In genomic region chr14:79536011-79536410, GRCm38 (mm10) we compare ENCODE assay signal across 9 mouse cellular contexts. TPM values are rescaled to one million over a fixed set of nuclear protein-coding genes. Genes with fewer than 3 reads are reported as not detected.
DNase-seq lines count a peak whose midpoint lies in the region; ATAC-seq and TF ChIP-seq lines count a peak whose summit lies in the region.
"Had no signal": no experiment of that assay in that cellular context is flagged by ENCODE, and none has a peak within 500 bp of the region (broad histone marks: within the 10 kb centered on the region; RNA-seq: fewer than 3 reads in every experiment).

No protein-coding gene starts in this region.

- peak overlapping the region; percentile 35; the same call in 1 of the 2 replicates for H3K4me3 ChIP-seq in kidney, adult 2 months (ENCODE audit: insufficient read depth, low read depth, low read length)
- H3K4me3 ChIP-seq in intestine, postnatal 0 days (ENCODE audit: low read depth, low read length), result no peak overlapping the region
- no peak overlapping the region for H3K4me3 ChIP-seq in midbrain, postnatal 0 days (ENCODE audit: low read depth, low read length)
- no peak overlapping the region for H3K4me3 ChIP-seq in midbrain, embryonic 14.5 days (replicated peaks; ENCODE audit: low read depth, low read length)
- H3K4me3 ChIP-seq: forebrain, embryonic 12.5 days; limb, embryonic 15.5 days had no signal

- peak; percentile 56 for DNase-seq in kidney, adult 2 months
- no peak for DNase-seq in kidney, adult 11 months
- peak; percentile 52 for DNase-seq in 416B (ENCODE audit: low read depth)
- peak; percentile 39 for DNase-seq in CD4-positive helper T cell, adult 2 months (ENCODE audit: low read depth, low spot score)
- DNase-seq in midbrain, postnatal 0 days (ENCODE audit: low spot score), result no peak
- no peak for DNase-seq in midbrain, embryonic 14.5 days

- H3K9me3 ChIP-seq in intestine, postnatal 0 days (ENCODE audit: control insufficient read depth), result no peaks in the 10 kb centered on the region
- no peaks in the 10 kb centered on the region for H3K9me3 ChIP-seq in midbrain, postnatal 0 days (ENCODE audit: low read length)
- H3K9me3 ChIP-seq in midbrain, embryonic 14.5 days (ENCODE audit: control insufficient read depth, low read length), result no peaks in the 10 kb centered on the region
- H3K9me3 ChIP-seq: forebrain, embryonic 12.5 days; limb, embryonic 15.5 days had no signal

- no peaks in the 10 kb centered on the region for H3K27me3 ChIP-seq in kidney, adult 2 months (replicated peaks; ENCODE audit: control insufficient read depth, insufficient read depth, low read length)
- no peaks in the 10 kb centered on the region for H3K27me3 ChIP-seq in intestine, postnatal 0 days (replicated peaks; ENCODE audit: control insufficient read depth, insufficient read depth, low read length)
- H3K27me3 ChIP-seq in midbrain, postnatal 0 days (ENCODE audit: insufficient read depth, low read length), result no peaks in the 10 kb centered on the region
- H3K27me3 ChIP-seq in midbrain, embryonic 14.5 days (ENCODE audit: control insufficient read depth, insufficient read depth, low read length), result no peaks in the 10 kb centered on the region
- H3K27me3 ChIP-seq: forebrain, embryonic 12.5 days; limb, embryonic 15.5 days had no signal

- no peak for ATAC-seq in intestine, postnatal 0 days
- no peak for ATAC-seq in midbrain, postnatal 0 days (ENCODE audit: low FRiP score)
- ATAC-seq in midbrain, embryonic 14.5 days (ENCODE audit: low FRiP score, low TSS enrichment), result no peak

- peak overlapping the region; percentile 82 for H3K27ac ChIP-seq in kidney, adult 2 months (ENCODE audit: insufficient read depth, low read depth, low read length)
- peak overlapping the region; percentile 46; the same call in 1 of the 2 replicates for H3K27ac ChIP-seq in intestine, postnatal 0 days (ENCODE audit: low read depth, low read length)
- no peak overlapping the region for H3K27ac ChIP-seq in midbrain, postnatal 0 days (ENCODE audit: low read depth, low read length)
- H3K27ac ChIP-seq in midbrain, embryonic 14.5 days (replicated peaks; ENCODE audit: low read depth, low read length), result no peak overlapping the region
- H3K27ac ChIP-seq: forebrain, embryonic 12.5 days; limb, embryonic 15.5 days had no signal

- no peak for TF ChIP-seq CTCF in kidney, adult 2 months (conservative IDR thresholded peaks at IDR 0.05; ENCODE audit: insufficient read depth, insufficient read length, low read depth, low read length)
- no peak for TF ChIP-seq CTCF in intestine, postnatal 0 days (IDR thresholded peaks at IDR 0.05; ENCODE audit: low read depth)
- no peak for TF ChIP-seq CTCF in midbrain, postnatal 0 days (IDR thresholded peaks at IDR 0.05)

- TF ChIP-seq POLR2A in kidney, adult 2 months (IDR thresholded peaks at IDR 0.05; ENCODE audit: low read depth, low read length), result no peak

- H3K9ac ChIP-seq in intestine, postnatal 0 days (ENCODE audit: low read depth, low read length), result no peak overlapping the region
- no peak overlapping the region for H3K9ac ChIP-seq in midbrain, postnatal 0 days (replicated peaks; ENCODE audit: low read length, poor library complexity, severe bottlenecking)
- no peak overlapping the region for H3K9ac ChIP-seq in midbrain, embryonic 14.5 days (replicated peaks; ENCODE audit: low read length)
- H3K9ac ChIP-seq: forebrain, embryonic 12.5 days; limb, embryonic 15.5 days had no signal

- no peak overlapping the region for H3K4me2 ChIP-seq in intestine, postnatal 0 days (replicated peaks; ENCODE audit: low read depth)
- no peak overlapping the region for H3K4me2 ChIP-seq in midbrain, postnatal 0 days (ENCODE audit: low read depth, low read length, poor library complexity, severe bottlenecking)
- H3K4me2 ChIP-seq in midbrain, embryonic 14.5 days (ENCODE audit: low read length), result no peak overlapping the region
- H3K4me2 ChIP-seq: forebrain, embryonic 12.5 days; limb, embryonic 15.5 days had no signal

- no peaks in the 10 kb centered on the region for H3K36me3 ChIP-seq in kidney, adult 2 months (ENCODE audit: control insufficient read depth, insufficient read depth, low read length)
- peaks cover 8% of the 10 kb centered on the region for H3K36me3 ChIP-seq in intestine, postnatal 0 days (ENCODE audit: control insufficient read depth, insufficient read depth)
- H3K36me3 ChIP-seq in midbrain, postnatal 0 days (ENCODE audit: insufficient read depth, low read length), result no peaks in the 10 kb centered on the region
- no peaks in the 10 kb centered on the region for H3K36me3 ChIP-seq in midbrain, embryonic 14.5 days (ENCODE audit: control insufficient read depth, insufficient read depth, low read length)
- H3K36me3 ChIP-seq: forebrain, embryonic 12.5 days; limb, embryonic 15.5 days had no signal

- 37% methylated on average over 5 of the region's 5 CpGs for WGBS in kidney, adult 2 months
- 56% methylated on average over 5 of the region's 5 CpGs for WGBS in intestine, postnatal 0 days
- 79% methylated on average over 5 of the region's 5 CpGs for WGBS in midbrain, postnatal 0 days
- 79% methylated on average over 5 of the region's 5 CpGs for WGBS in midbrain, embryonic 14.5 days

- peaks cover 18% of the 10 kb centered on the region for H3K4me1 ChIP-seq in kidney, adult 2 months (ENCODE audit: control insufficient read depth, insufficient read depth, low read length)
- H3K4me1 ChIP-seq in intestine, postnatal 0 days (replicated peaks; ENCODE audit: control insufficient read depth, insufficient read depth, low read length), result 0 out of 2 replicates have a peak, but pooled peaks cover 6% of the 10 kb centered on the region
- H3K4me1 ChIP-seq in midbrain, postnatal 0 days (ENCODE audit: insufficient read depth, low read length), result no peaks in the 10 kb centered on the region
- H3K4me1 ChIP-seq in midbrain, embryonic 14.5 days (ENCODE audit: control insufficient read depth, insufficient read depth, low read length), result no peaks in the 10 kb centered on the region
- H3K4me1 ChIP-seq: forebrain, embryonic 12.5 days; limb, embryonic 15.5 days had no signal

RNA-seq across cellular contexts. Expression of gene Sugt1, which starts 51.5 kb away (rescaled TPM):
- 6.8 and 10.6 TPM in 2 replicates for polyA plus RNA-seq in kidney, adult 2 months (2012; rRNA removed)
- 81.3 and 83.2 TPM in 2 replicates for polyA plus RNA-seq in intestine, postnatal 0 days (2015; fragmentation: Nextera tagmentation; extraction: Ambion mirVana)
- 19.1 and 36.1 TPM in 2 replicates for total RNA-seq in midbrain, postnatal 0 days (2014; rRNA removed)
- 86.0 and 87.0 TPM in 2 replicates for polyA plus RNA-seq in midbrain, postnatal 0 days (2015; fragmentation: Nextera tagmentation; extraction: Ambion mirVana)
- 120 and 128 TPM in 2 replicates for polyA plus RNA-seq in midbrain, embryonic 14.5 days (2014; fragmentation: Nextera tagmentation; extraction: Ambion mirVana)

RNA-seq across cellular contexts. Expression of gene Wbp4, which starts 54.7 kb away (rescaled TPM):
- polyA plus RNA-seq in kidney, adult 2 months (2012; rRNA removed), result 4.7 and 5.0 TPM in 2 replicates
- 29.8 and 31.0 TPM in 2 replicates for polyA plus RNA-seq in intestine, postnatal 0 days (2015; fragmentation: Nextera tagmentation; extraction: Ambion mirVana)
- total RNA-seq in midbrain, postnatal 0 days (2014; rRNA removed), result 30.5 and 38.1 TPM in 2 replicates
- polyA plus RNA-seq in midbrain, postnatal 0 days (2015; fragmentation: Nextera tagmentation; extraction: Ambion mirVana), result 51.6 and 54.2 TPM in 2 replicates
- polyA plus RNA-seq in midbrain, embryonic 14.5 days (2014; fragmentation: Nextera tagmentation; extraction: Ambion mirVana), result 44.8 and 52.6 TPM in 2 replicates

RNA-seq across cellular contexts. Expression of gene Elf1, which starts 55.0 kb away (rescaled TPM):
- 15.3 and 15.4 TPM in 2 replicates for polyA plus RNA-seq in kidney, adult 2 months (2012; rRNA removed)
- 19.2 and 20.0 TPM in 2 replicates for polyA plus RNA-seq in intestine, postnatal 0 days (2015; fragmentation: Nextera tagmentation; extraction: Ambion mirVana)
- total RNA-seq in midbrain, postnatal 0 days (2014; rRNA removed), result 7.2 TPM in 2 replicates
- 2.1 and 2.2 TPM in 2 replicates for polyA plus RNA-seq in midbrain, postnatal 0 days (2015; fragmentation: Nextera tagmentation; extraction: Ambion mirVana)
- polyA plus RNA-seq in midbrain, embryonic 14.5 days (2014; fragmentation: Nextera tagmentation; extraction: Ambion mirVana), result 2.7 and 3.7 TPM in 2 replicates

Comparison
In these comparisons a context has a peak if more than half of its experiments do, and no peak if none do; other contexts are left out.
1. DNase-seq: peak in kidney, adult 2 months (single experiment), 416B (single experiment) and CD4-positive helper T cell, adult 2 months (single experiment); none in kidney, adult 11 months (single experiment), midbrain, postnatal 0 days (single experiment) and midbrain, embryonic 14.5 days (single experiment).
2. H3K27ac ChIP-seq: peak in kidney, adult 2 months (single experiment) and intestine, postnatal 0 days (single experiment); none in midbrain, postnatal 0 days (single experiment) and midbrain, embryonic 14.5 days (single experiment).